Mouse (Mus musculus): ENCODE data around the gene Ripor2.
A peak's percentile ranks its signal among the peaks of the same experiment; 100 is the strongest.

DNA sequence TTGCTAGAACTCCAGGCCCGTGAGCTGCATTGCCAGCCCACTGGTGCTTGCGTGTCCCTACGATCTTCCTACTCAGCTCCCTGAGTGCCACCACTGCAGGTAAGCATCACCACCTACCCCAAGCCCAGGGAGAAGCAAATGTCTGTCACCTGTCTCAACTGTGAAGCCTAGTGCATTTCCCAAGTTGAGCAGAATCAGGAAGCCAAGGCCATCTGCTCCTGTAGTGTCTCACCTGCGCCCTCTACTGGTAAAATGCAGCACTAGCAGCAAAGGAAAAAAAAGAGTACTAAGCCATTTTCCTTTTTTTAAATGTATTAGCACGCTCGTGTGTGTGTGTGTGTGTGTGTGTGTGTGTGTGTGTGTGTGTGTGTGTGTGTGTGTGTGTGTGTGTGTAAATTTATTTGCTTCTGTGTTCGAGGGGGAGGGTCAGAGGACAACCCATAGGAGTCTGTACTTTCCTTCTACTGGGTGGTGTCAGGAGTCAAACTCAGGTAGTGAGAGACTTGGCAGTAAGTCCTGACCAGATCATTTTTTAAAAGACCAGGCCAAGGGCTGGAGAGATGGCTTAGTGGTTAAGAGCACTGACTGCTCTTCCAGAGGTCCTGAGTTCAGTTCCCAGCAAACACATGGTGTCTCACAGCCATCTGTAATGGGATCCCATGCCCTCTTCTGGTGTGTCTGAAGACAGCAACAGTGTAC is 194.3 kb downstream of the Ripor2 start:
- peak; percentile 84 for TF ChIP-seq CTCF (IDR thresholded peaks at IDR 0.05; ENCODE audit: control insufficient read depth, insufficient read depth, low read length)
- no peak for TF ChIP-seq POLR2A (IDR thresholded peaks at IDR 0.05; ENCODE audit: borderline replicate concordance, control insufficient read depth, low read depth, low read length)

Measured in bone marrow, adult 2 months (tissue).